Mouse (Mus musculus) retina, adult 2 months (tissue): ENCODE results near the gene Cabp7.

Source experiments
- DNase-seq: peaks from one replicate; pipeline ENCODE4 v3.0.0-alpha.2; 2012; ENCODE audit warnings: low read depth, low spot score

Cabp7 gene

GRCm38 (mm10) chr11:4746733-4747132, at the start of gene Cabp7:
Cabp7 (minus strand) TSS chr11:4746778.
- no peak for DNase-seq

GRCm38 (mm10) chr11:4793006-4793405, 46.4 kb upstream of the Cabp7 start:
- DNase-seq = no peak

- DNase-seq = no peak
Observed at GRCm38 (mm10) chr11:4791549-4791948, 45.0 kb upstream of the Cabp7 start.

- DNase-seq = no peak
Observed at GRCm38 (mm10) chr11:4789691-4790090, 43.1 kb upstream of the Cabp7 start.

- peak; percentile 18 for DNase-seq
Observed at GRCm38 (mm10) chr11:4784629-4785142, 38.1 kb upstream of the Cabp7 start.

- DNase-seq = no peak
Observed at GRCm38 (mm10) chr11:4783116-4783515, 36.5 kb upstream of the Cabp7 start.

GRCm38 (mm10) chr11:4780927-4781326, 34.3 kb upstream of the Cabp7 start:
- DNase-seq = no peak

DNA sequence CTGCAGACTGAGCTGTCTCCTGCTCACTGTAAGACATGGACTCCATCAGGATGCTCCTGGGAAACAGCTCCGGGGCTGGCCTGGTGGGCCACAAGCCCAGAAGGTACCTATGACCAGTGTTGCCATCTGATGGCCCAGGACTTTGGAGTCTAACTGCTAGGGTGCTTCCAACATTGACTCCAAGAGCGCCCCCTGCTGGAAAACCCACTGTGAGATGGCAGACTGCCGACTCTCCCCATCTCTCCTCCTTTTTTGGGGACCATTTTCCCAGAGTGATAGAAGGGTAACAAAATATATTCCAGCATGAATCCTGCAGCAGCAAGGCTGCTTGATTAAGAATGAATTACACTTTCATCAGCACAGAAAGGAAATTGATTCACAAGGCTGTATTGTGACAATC, 26.3 kb upstream of the Cabp7 start:
- DNase-seq = peak; percentile 20

DNA sequence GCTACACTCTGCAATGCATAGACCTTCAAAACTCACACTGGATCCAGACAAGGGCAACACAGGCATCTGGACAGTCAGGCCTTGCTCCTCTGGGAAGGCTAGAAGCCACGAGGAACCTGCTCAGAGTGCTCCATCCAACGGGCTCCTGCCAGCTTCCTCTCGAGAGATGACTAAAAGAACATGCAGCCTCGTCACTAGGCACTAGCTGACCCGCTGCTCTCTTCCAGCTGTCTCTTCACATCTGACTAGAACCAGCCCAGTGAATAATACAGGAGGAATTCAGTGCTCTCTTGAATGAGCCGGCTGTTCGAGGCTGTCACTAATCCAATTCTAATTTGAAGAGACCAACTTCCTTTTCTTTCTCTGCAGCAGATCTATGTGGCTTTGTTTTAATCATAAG, 25.2 kb upstream of the Cabp7 start:
- DNase-seq = no peak

DNA sequence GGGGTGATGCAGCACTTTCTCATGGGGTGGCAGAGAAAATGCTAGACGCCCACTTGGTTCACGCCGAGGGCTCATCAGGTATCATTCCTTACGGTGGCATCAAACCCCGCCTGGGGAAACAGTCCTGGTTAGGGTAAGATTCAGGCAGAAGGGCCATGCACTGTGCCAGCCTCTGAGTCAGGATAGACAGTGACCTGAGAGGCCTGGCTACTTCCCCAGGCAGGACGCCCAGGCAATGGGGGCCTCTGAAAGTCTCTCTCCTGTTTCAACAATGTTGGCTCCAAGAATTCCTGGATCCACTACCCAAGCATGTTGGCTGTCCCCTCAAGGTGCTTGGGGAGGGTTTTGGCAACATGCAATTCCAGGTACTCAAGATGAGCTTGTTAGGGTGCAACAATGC, 23.3 kb upstream of the Cabp7 start:
- DNase-seq = no peak

GRCm38 (mm10) chr11:4769293-4769692, 22.7 kb upstream of the Cabp7 start:
- no peak for DNase-seq

DNA sequence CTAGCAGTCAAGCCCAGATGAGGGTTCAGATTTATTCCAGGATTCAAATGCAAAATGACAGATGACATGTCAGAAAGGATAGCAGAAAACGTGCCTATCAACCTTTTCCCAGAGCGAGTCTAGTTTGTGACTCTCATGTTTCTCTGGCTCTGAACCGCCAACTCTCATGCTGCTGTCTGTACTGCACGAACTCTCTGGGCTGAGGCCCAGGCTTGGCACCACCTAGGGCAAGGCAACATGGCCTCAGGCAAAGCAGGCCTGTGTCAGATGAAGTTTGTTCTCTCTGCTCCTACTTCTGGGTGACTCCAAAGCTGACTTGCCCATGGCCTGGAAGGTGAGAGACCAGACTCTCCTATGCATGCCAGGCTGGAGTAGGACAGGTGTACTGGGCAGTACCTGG, 21.8 kb upstream of the Cabp7 start:
- DNase-seq = no peak

DNA sequence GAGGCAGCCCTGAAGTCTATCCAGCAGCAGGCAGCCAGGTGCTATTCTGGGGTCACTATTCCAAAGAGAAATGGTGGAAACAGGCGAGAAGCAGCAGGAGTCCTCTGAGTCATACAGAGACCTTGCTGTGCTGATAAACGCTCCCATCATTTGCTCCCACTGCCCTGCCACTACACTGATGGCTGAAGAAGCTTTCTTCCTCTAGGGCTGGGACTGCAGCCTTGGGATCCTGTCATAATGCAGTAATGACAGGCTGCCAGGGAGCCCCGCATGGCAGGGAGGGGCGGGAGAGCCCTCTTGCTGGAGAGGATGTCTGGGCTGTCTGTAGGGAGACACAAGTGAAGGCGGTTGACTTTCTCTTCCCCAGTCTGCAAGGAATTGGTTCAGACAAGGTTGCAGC, 17.9 kb upstream of the Cabp7 start:
- DNase-seq = no peak

DNA sequence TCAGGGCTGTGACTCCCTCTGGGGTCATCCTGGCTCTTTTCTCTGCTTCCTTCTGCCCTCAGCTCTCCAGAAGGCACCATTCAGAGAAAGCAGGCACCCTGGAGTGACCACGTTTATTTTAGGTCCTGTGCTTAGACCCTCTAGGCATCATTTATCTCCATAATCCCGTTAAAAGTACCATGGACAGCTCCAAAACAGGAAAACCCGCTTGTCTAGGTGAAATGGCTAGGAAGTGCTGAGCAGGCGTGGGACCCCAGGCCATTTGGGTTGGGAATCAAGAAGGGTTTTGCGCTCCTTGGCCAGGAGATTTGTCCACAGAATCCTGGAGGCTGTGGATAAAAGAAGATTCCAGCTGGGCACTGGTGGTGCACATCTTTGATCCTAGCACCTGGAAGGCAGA, 17.1 kb upstream of the Cabp7 start:
- DNase-seq = no peak

GRCm38 (mm10) chr11:4762511-4762910, 15.9 kb upstream of the Cabp7 start:
- DNase-seq = no peak

DNA sequence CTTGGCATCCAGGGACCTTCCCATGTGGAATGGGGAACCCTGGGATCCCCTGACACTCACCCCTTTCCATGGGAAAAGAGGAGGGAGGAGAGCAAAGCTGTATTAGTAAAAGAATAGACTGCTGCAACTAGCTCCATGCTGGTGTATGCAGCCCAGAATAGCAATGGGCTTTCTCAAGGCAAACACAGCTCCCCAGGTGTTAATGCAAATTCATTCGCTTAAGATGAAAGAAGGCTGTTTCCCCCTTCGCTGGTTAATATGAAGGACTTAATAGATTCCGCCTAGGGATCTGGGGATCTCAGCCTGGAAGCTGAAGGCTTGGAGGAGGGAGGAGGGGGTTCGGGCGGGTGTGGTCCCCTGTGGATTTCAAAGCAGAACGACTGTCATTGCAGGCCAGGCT, 15.4 kb upstream of the Cabp7 start:
- no peak for DNase-seq

- no peak for DNase-seq
Observed at GRCm38 (mm10) chr11:4760438-4760837, 13.9 kb upstream of the Cabp7 start.

- DNase-seq = no peak
Observed at GRCm38 (mm10) chr11:4757789-4758158, 11.2 kb upstream of the Cabp7 start.

- DNase-seq = no peak
Observed at GRCm38 (mm10) chr11:4756984-4757788, 10.6 kb upstream of the Cabp7 start.

GRCm38 (mm10) chr11:4756460-4756859, 9.9 kb upstream of the Cabp7 start:
- DNase-seq = no peak

DNA sequence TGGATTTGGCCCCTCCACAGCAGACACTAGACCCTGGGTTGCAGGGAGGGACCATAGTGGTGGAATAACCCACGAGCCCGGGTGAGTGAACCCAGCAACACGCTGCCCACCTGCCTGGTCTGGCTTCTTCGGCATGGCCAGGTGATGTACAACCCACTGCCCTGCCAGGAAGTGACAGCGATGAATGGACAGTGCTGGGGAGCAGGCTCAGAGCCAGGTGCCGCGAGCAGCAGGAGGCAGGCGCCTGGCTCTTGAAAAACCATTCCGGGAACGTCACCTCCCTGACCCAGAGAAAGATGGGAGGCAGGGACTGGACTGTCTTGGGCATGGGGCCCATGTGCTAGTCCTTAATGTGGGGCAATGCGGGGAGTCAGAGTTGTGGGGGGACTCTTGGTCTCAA, 8.3 kb upstream of the Cabp7 start:
- DNase-seq = no peak

- DNase-seq = no peak
Observed at GRCm38 (mm10) chr11:4754036-4754435, 7.5 kb upstream of the Cabp7 start.

- DNase-seq = no peak
Observed at GRCm38 (mm10) chr11:4752836-4753235, 6.3 kb upstream of the Cabp7 start.

DNA sequence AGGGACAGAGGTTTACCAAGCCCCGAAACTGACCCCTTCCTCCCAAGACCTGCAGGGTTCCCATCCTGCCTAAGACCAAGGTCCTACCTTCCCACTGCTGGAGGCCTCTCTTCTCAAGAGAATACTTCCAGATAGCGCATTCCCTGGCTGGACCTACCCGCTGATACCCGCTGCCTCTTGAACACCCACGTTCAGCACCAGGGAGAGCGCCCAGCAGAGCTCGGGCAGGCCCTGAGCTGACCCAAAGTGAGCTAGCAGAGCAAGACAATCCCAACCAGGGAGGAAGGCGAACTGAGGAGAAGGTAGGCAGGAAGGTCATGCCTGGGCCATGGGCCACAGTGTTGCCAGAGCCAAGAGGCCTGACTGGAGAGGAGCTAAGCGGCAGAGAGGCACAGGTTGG, 3.7 kb upstream of the Cabp7 start:
- DNase-seq = no peak
